Mouse (Mus musculus): ENCODE data around the gene Adssl1. TPM values are rescaled to one million over a fixed set of nuclear protein-coding genes. Genes with fewer than 3 reads are reported as not detected.

The Adssl1 gene
- polyA plus RNA-seq, 1 experiment from 2014 or later, result 3.8 TPM

- no peak overlapping the region for H3K9ac ChIP-seq
- WGBS, result 66% methylated on average over 6 of the region's 6 CpGs
- DNase-seq (no peak), ATAC-seq (ENCODE audit: insufficient read depth) (no peak)
- no peak for TF ChIP-seq CTCF (IDR thresholded peaks at IDR 0.05; ENCODE audit: low read depth)
- H3K4me2 ChIP-seq, result no peak overlapping the region
- H3K36me3 ChIP-seq (ENCODE audit: insufficient read depth), result no peaks in the 10 kb centered on the region
- H3K9me3 ChIP-seq (ENCODE audit: low read depth, low read length), result no peaks in the 10 kb centered on the region
- no peak overlapping the region for H3K4me3 ChIP-seq (ENCODE audit: low read depth, low read length)
- no peak overlapping the region for H3K27ac ChIP-seq (ENCODE audit: low read depth)
- peaks cover 14% of the 10 kb centered on the region for H3K4me1 ChIP-seq (ENCODE audit: insufficient read depth)
- H3K27me3 ChIP-seq (ENCODE audit: insufficient read depth, low read length), result no peaks in the 10 kb centered on the region
Measured at GRCm38 (mm10) chr12:112578296-112579090, 41.4 kb upstream of the Adssl1 start.

- no peaks in the 10 kb centered on the region for H3K9me3 ChIP-seq (ENCODE audit: low read depth, low read length)
- no peak overlapping the region for H3K27ac ChIP-seq (ENCODE audit: low read depth)
- no peaks in the 10 kb centered on the region for H3K27me3 ChIP-seq (ENCODE audit: insufficient read depth, low read length)
- no peak overlapping the region for H3K9ac ChIP-seq
- H3K4me2 ChIP-seq, result no peak overlapping the region
- no peak for TF ChIP-seq CTCF (IDR thresholded peaks at IDR 0.05; ENCODE audit: low read depth)
- DNase-seq, result no peak
- no peak overlapping the region for H3K4me3 ChIP-seq (ENCODE audit: low read depth, low read length)
- H3K36me3 ChIP-seq (ENCODE audit: insufficient read depth), result no peaks in the 10 kb centered on the region
- 37% methylated on average over 5 of the region's 5 CpGs for WGBS
- no peak for ATAC-seq (ENCODE audit: insufficient read depth)
- H3K4me1 ChIP-seq (ENCODE audit: insufficient read depth), result peaks cover 14% of the 10 kb centered on the region
Measured at GRCm38 (mm10) chr12:112579430-112579829, 40.4 kb upstream of the Adssl1 start.

GRCm38 (mm10) chr12:112579926-112580325 is 39.9 kb upstream of the Adssl1 start:
- Histone ChIP-seq H3K9me3 (ENCODE audit: low read depth, low read length) (no peaks in the 10 kb centered on the region), H3K4me1 (ENCODE audit: insufficient read depth) (peaks cover 14% of the 10 kb centered on the region), H3K4me2 (no peak overlapping the region), H3K27me3 (ENCODE audit: insufficient read depth, low read length) (no peaks in the 10 kb centered on the region), H3K27ac (ENCODE audit: low read depth) (no peak overlapping the region), H3K36me3 (ENCODE audit: insufficient read depth) (no peaks in the 10 kb centered on the region), H3K9ac (no peak overlapping the region), H3K4me3 (ENCODE audit: low read depth, low read length) (no peak overlapping the region)
- ATAC-seq (ENCODE audit: insufficient read depth) (no peak), DNase-seq (no peak)
- 69% methylated on average over 8 of the region's 8 CpGs for WGBS
- no peak for TF ChIP-seq CTCF (IDR thresholded peaks at IDR 0.05; ENCODE audit: low read depth)

- WGBS, result 66% methylated on average over 3 of the region's 3 CpGs
- peaks cover 11% of the 10 kb centered on the region for H3K4me1 ChIP-seq (ENCODE audit: insufficient read depth)
Measured at GRCm38 (mm10) chr12:112581113-112581512, 38.7 kb upstream of the Adssl1 start.

GRCm38 (mm10) chr12:112584954-112585353 is 34.9 kb upstream of the Adssl1 start:
- H3K4me1 ChIP-seq (ENCODE audit: insufficient read depth), result 0 out of 2 replicates have a peak, but pooled peaks cover 3% of the 10 kb centered on the region
- 0 out of 2 replicates have a peak, but pooled peaks cover 6% of the 10 kb centered on the region for H3K27me3 ChIP-seq (ENCODE audit: insufficient read depth, low read length)
- H3K27ac ChIP-seq (ENCODE audit: low read depth), result no peak overlapping the region
- no peak overlapping the region for H3K9ac ChIP-seq
- DNase-seq (no peak), ATAC-seq (ENCODE audit: insufficient read depth) (no peak)
- H3K4me3 ChIP-seq (ENCODE audit: low read depth, low read length), result no peak overlapping the region
- H3K4me2 ChIP-seq, result no peak overlapping the region
- no peak for TF ChIP-seq CTCF (IDR thresholded peaks at IDR 0.05; ENCODE audit: low read depth)
- 69% methylated on average over 7 of the region's 7 CpGs for WGBS
- no peaks in the 10 kb centered on the region for H3K9me3 ChIP-seq (ENCODE audit: low read depth, low read length)
- H3K36me3 ChIP-seq (ENCODE audit: insufficient read depth), result no peaks in the 10 kb centered on the region

More at GRCm38 (mm10) chr12:112581113-112581512, 38.7 kb upstream of the Adssl1 start:
- ATAC-seq (ENCODE audit: insufficient read depth), result no peak
- Histone ChIP-seq H3K36me3 (ENCODE audit: insufficient read depth) (no peaks in the 10 kb centered on the region), H3K9ac (no peak overlapping the region), H3K27ac (ENCODE audit: low read depth) (no peak overlapping the region), H3K4me3 (ENCODE audit: low read depth, low read length) (no peak overlapping the region), H3K4me2 (no peak overlapping the region), H3K9me3 (ENCODE audit: low read depth, low read length) (no peaks in the 10 kb centered on the region), H3K27me3 (ENCODE audit: insufficient read depth, low read length) (no peaks in the 10 kb centered on the region)
- no peak for TF ChIP-seq CTCF (IDR thresholded peaks at IDR 0.05; ENCODE audit: low read depth)
- no peak for DNase-seq

GRCm38 (mm10) chr12:112585924-112586538 is 33.8 kb upstream of the Adssl1 start:
- Histone ChIP-seq H3K4me2 (no peak overlapping the region), H3K4me3 (ENCODE audit: low read depth, low read length) (no peak overlapping the region), H3K27ac (ENCODE audit: low read depth) (no peak overlapping the region), H3K27me3 (ENCODE audit: insufficient read depth, low read length) (0 out of 2 replicates have a peak, but pooled peaks cover 6% of the 10 kb centered on the region), H3K9me3 (ENCODE audit: low read depth, low read length) (no peaks in the 10 kb centered on the region), H3K36me3 (ENCODE audit: insufficient read depth) (no peaks in the 10 kb centered on the region), H3K4me1 (ENCODE audit: insufficient read depth) (0 out of 2 replicates have a peak, but pooled peaks cover 3% of the 10 kb centered on the region), H3K9ac (no peak overlapping the region)
- 73% methylated on average over 7 of the region's 7 CpGs for WGBS
- DNase-seq (no peak), ATAC-seq (ENCODE audit: insufficient read depth) (no peak)
- no peak for TF ChIP-seq CTCF (IDR thresholded peaks at IDR 0.05; ENCODE audit: low read depth)

All from lung, embryonic 14.5 days (tissue).